Mouse (Mus musculus) hindbrain, embryonic 11.5 days (tissue): Measurements from ENCODE around the gene Slc24a1. TPM values are rescaled to one million over a fixed set of nuclear protein-coding genes. Genes with fewer than 3 reads are reported as not detected.
"Not testable (repeated sequence)": the region's sequence is repeated elsewhere in the genome, so short reads cannot be mapped to it uniquely, and the experiment has no call there.

Experiments used
- ATAC-seq: fragments of 200-750 bp; cut with Nextera tagmentation; 2 replicates; pipeline ENCODE4 v1.8.0; 2017; ENCODE audit warnings: mild to moderate bottlenecking, moderate TSS enrichment, moderate library complexity; ENCODE audit not compliant: low FRiP score
- DNase-seq: peaks from one replicate; pipeline ENCODE4 v3.0.0-alpha.2; 2015; ENCODE audit warnings: low spot score
- H3K27ac ChIP-seq: fragments of 300-500 bp; sonication (generic); 2 replicates; pipeline ENCODE4 v1.5.1; 2014; ENCODE audit warnings: mild to moderate bottlenecking, low read depth, low read length
- H3K27me3 ChIP-seq: fragments of 300-500 bp; sonication (generic); 2 replicates; pipeline ENCODE4 v1.6.1; 2014; ENCODE audit warnings: mild to moderate bottlenecking, low read length, moderate library complexity, mixed read lengths; ENCODE audit not compliant: control insufficient read depth, insufficient read depth
- H3K36me3 ChIP-seq: fragments of 300-500 bp; sonication (generic); 2 replicates; pipeline ENCODE4 v1.6.1; 2014; ENCODE audit warnings: mild to moderate bottlenecking, low read length, moderate library complexity, mixed read lengths; ENCODE audit not compliant: control insufficient read depth, insufficient read depth
- H3K4me1 ChIP-seq: fragments of 300-500 bp; sonication (generic); replicated peaks from 2 replicates; pipeline ENCODE4 v1.6.1; 2014; ENCODE audit warnings: low read length, mixed read lengths; ENCODE audit not compliant: control insufficient read depth, insufficient read depth
- H3K4me2 ChIP-seq: fragments of 300-500 bp; sonication (generic); replicated peaks from 2 replicates; pipeline ENCODE4 v1.6.1; 2014; ENCODE audit warnings: mild to moderate bottlenecking, low read depth, low read length
- H3K4me3 ChIP-seq: fragments of 300-500 bp; sonication (generic); 2 replicates; pipeline ENCODE4 v1.5.1; 2014; ENCODE audit warnings: low read depth, low read length
- H3K9ac ChIP-seq: fragments of 300-500 bp; sonication (generic); 2 replicates; pipeline ENCODE4 v1.6.1; 2014; ENCODE audit warnings: low read depth, low read length
- H3K9me3 ChIP-seq: fragments of 300-500 bp; sonication (generic); 2 replicates; pipeline ENCODE4 v1.6.1; 2016; ENCODE audit warnings: low read length; ENCODE audit not compliant: control insufficient read depth
- WGBS: fragments of 180-500 bp; shearing (Covaris S2); extraction: QIAGEN DNeasy Blood & Tissue Kit; methylation state at CpG from one replicate; pipeline ENCODE4 v1.1.7; 2014; 5-methylcytosine and 5-hydroxymethylcytosine counted together
- polyA plus RNA-seq: library from polyadenylated mRNA; unstranded; fragments of >200 nt; fragmentation: Nextera tagmentation; extraction: Ambion mirVana; gene quantifications from 2 replicates; pipeline ENCODE4 v1.2.1, GENCODE M21; 2014

The Slc24a1 gene
- 0.11 TPM in 1 of 2 replicates, not detected in the other for polyA plus RNA-seq

GRCm38 (mm10) chr9:64951161-64951657, at the start of gene Slc24a1:
Gene Slc24a1 (minus strand): TSS chr9:64951607.
- no peak for DNase-seq
- H3K4me3 ChIP-seq: no peak within 1 kb of the TSS
- no peaks in the 10 kb centered on the region for H3K4me1 ChIP-seq
- H3K27ac ChIP-seq: no peak within 1 kb of the TSS
- H3K9ac ChIP-seq: no peak within 1 kb of the TSS
- WGBS: 47% methylated on average over 11 of the region's 11 CpGs
- no peak for ATAC-seq
- no peaks in the 10 kb centered on the region for H3K9me3 ChIP-seq
- H3K27me3 ChIP-seq: no peaks in the 10 kb centered on the region
- H3K4me2 ChIP-seq: no peak within 1 kb of the TSS
- H3K36me3 ChIP-seq: no peaks in the 10 kb centered on the region

GRCm38 (mm10) chr9:64995464-64995863, 44.1 kb upstream of the Slc24a1 start:
- DNase-seq: not testable (repeated sequence)
- WGBS: 95% methylated on average over 1 of the region's 1 CpGs
- peaks cover 12% of the 10 kb centered on the region for H3K36me3 ChIP-seq

GRCm38 (mm10) chr9:64990291-64990690, 38.9 kb upstream of the Slc24a1 start:
- Histone ChIP-seq H3K27me3 (no peaks in the 10 kb centered on the region), H3K27ac (no peak overlapping the region), H3K36me3 (peaks cover 13% of the 10 kb centered on the region; the same call in 1 of the 2 replicates), H3K4me3 (no peak overlapping the region), H3K9me3 (no peaks in the 10 kb centered on the region), H3K4me2 (no peak overlapping the region), H3K9ac (no peak overlapping the region), H3K4me1 (no peaks in the 10 kb centered on the region)
- no peak for ATAC-seq
- no peak for DNase-seq
- 93% methylated on average over 7 of the region's 7 CpGs for WGBS

More at GRCm38 (mm10) chr9:64995464-64995863, 44.1 kb upstream of the Slc24a1 start:
- H3K4me3 ChIP-seq, H3K27ac ChIP-seq, H3K4me1 ChIP-seq, H3K9me3 ChIP-seq, H3K9ac ChIP-seq, H3K4me2 ChIP-seq, H3K27me3 ChIP-seq, ATAC-seq: not testable (repeated sequence)

- no peak for ATAC-seq
These were observed 37.0 kb upstream of the Slc24a1 start for GRCm38 (mm10) chr9:64988443-64988842.

GRCm38 (mm10) chr9:64987651-64988050, 36.2 kb upstream of the Slc24a1 start:
- H3K27me3 ChIP-seq: no peaks in the 10 kb centered on the region
- H3K9ac ChIP-seq: no peak overlapping the region
- H3K9me3 ChIP-seq: no peaks in the 10 kb centered on the region
- ATAC-seq (no peak), DNase-seq (no peak)
- peaks cover 13% of the 10 kb centered on the region; the same call in 1 of the 2 replicates for H3K36me3 ChIP-seq
- WGBS: 95% methylated on average over 2 of the region's 2 CpGs
- no peak overlapping the region for H3K4me3 ChIP-seq
- no peak overlapping the region for H3K4me2 ChIP-seq
- no peaks in the 10 kb centered on the region for H3K4me1 ChIP-seq
- H3K27ac ChIP-seq: no peak overlapping the region

More at GRCm38 (mm10) chr9:64988443-64988842, 37.0 kb upstream of the Slc24a1 start:
- H3K4me1 ChIP-seq: no peaks in the 10 kb centered on the region
- H3K27ac ChIP-seq: no peak overlapping the region
- H3K4me3 ChIP-seq: no peak overlapping the region
- no peak for DNase-seq
- H3K9ac ChIP-seq: no peak overlapping the region
- no peaks in the 10 kb centered on the region for H3K9me3 ChIP-seq
- no peaks in the 10 kb centered on the region for H3K27me3 ChIP-seq
- peaks cover 13% of the 10 kb centered on the region; the same call in 1 of the 2 replicates for H3K36me3 ChIP-seq
- 91% methylated on average over 6 of the region's 6 CpGs for WGBS
- H3K4me2 ChIP-seq: no peak overlapping the region

GRCm38 (mm10) chr9:64985807-64986206, 34.4 kb upstream of the Slc24a1 start:
- no peaks in the 10 kb centered on the region for H3K4me1 ChIP-seq
- no peak overlapping the region for H3K27ac ChIP-seq
- no peak for DNase-seq
- 90% methylated on average over 9 of the region's 9 CpGs for WGBS
- H3K4me2 ChIP-seq: no peak overlapping the region
- no peak for ATAC-seq
- no peak overlapping the region for H3K9ac ChIP-seq
- no peaks in the 10 kb centered on the region for H3K9me3 ChIP-seq
- H3K27me3 ChIP-seq: no peaks in the 10 kb centered on the region
- no peak overlapping the region for H3K4me3 ChIP-seq
- H3K36me3 ChIP-seq: peaks cover 10% of the 10 kb centered on the region; the same call in 1 of the 2 replicates

GRCm38 (mm10) chr9:64985037-64985794, 33.8 kb upstream of the Slc24a1 start:
- Histone ChIP-seq H3K9me3 (no peaks in the 10 kb centered on the region), H3K27ac (no peak overlapping the region), H3K4me2 (no peak overlapping the region), H3K4me1 (no peaks in the 10 kb centered on the region), H3K36me3 (peaks cover 10% of the 10 kb centered on the region; the same call in 1 of the 2 replicates), H3K27me3 (no peaks in the 10 kb centered on the region), H3K9ac (no peak overlapping the region), H3K4me3 (no peak overlapping the region)
- DNase-seq (no peak), ATAC-seq (no peak)
- WGBS: 82% methylated on average over 8 of the region's 8 CpGs

- WGBS: 78% methylated on average over 1 of the region's 1 CpGs
These were observed 30.5 kb upstream of the Slc24a1 start for GRCm38 (mm10) chr9:64981904-64982303.

GRCm38 (mm10) chr9:64980548-64980947, 29.1 kb upstream of the Slc24a1 start:
- Histone ChIP-seq H3K27ac (no peak overlapping the region), H3K9ac (no peak overlapping the region), H3K36me3 (peaks cover 13% of the 10 kb centered on the region; the same call in 1 of the 2 replicates), H3K9me3 (no peaks in the 10 kb centered on the region), H3K4me1 (no peaks in the 10 kb centered on the region), H3K27me3 (no peaks in the 10 kb centered on the region), H3K4me3 (no peak overlapping the region), H3K4me2 (no peak overlapping the region)
- DNase-seq (no peak), ATAC-seq (no peak)
- WGBS: 89% methylated on average over 3 of the region's 3 CpGs

More at GRCm38 (mm10) chr9:64981904-64982303, 30.5 kb upstream of the Slc24a1 start:
- Histone ChIP-seq H3K9ac (no peak overlapping the region), H3K36me3 (peaks cover 15% of the 10 kb centered on the region; the same call in 1 of the 2 replicates), H3K9me3 (no peaks in the 10 kb centered on the region), H3K27ac (no peak overlapping the region), H3K4me1 (no peaks in the 10 kb centered on the region), H3K4me3 (no peak overlapping the region), H3K27me3 (no peaks in the 10 kb centered on the region), H3K4me2 (no peak overlapping the region)
- no peak for DNase-seq
- no peak for ATAC-seq
